Mouse (Mus musculus) ES-E14 (cell line): ENCODE results near the gene Lsm3.

Source experiments
- CHD2 ChIP-seq: IDR thresholded peaks from 2 replicates; pipeline ENCODE4 v1.6.1; 2014; ENCODE audit warnings: mild to moderate bottlenecking, low read depth, low read length, inconsistent platforms
- ZNF384 ChIP-seq: IDR thresholded peaks from 2 replicates; pipeline ENCODE4 v1.6.1; 2012; ENCODE audit warnings: low read depth, low read length, inconsistent platforms

- TF ChIP-seq ZNF384 (no peak), CHD2 (no peak)
These were observed 5.5 kb upstream of the Lsm3 start for GRCm38 (mm10) chr6:91510211-91510610.
